Mouse (Mus musculus): ENCODE data around the gene Gm11985. TPM values are rescaled to one million over a fixed set of nuclear protein-coding genes. Genes with fewer than 3 reads are reported as not detected.
A peak's percentile ranks its signal among the peaks of the same experiment; 100 is the strongest.

Gm11985 gene
- total and polyA plus RNA-seq, 2 experiments from 2014 or later = not detected

GRCm38 (mm10) chr11:7195312-7195685, 6.9 kb upstream of the Gm11985 start:
- H3K9me3 ChIP-seq (ENCODE audit: low read length) = no peaks in the 10 kb centered on the region
- no peaks in the 10 kb centered on the region for H3K36me3 ChIP-seq (ENCODE audit: insufficient read depth)
- no peak overlapping the region for H3K4me3 ChIP-seq (ENCODE audit: low read depth, low read length)
- no peak overlapping the region for H3K9ac ChIP-seq
- 81% methylated on average over 4 of the region's 4 CpGs for WGBS
- no peaks in the 10 kb centered on the region for H3K27me3 ChIP-seq (ENCODE audit: insufficient read depth, low read length)
- H3K4me2 ChIP-seq (ENCODE audit: low read depth) = no peak overlapping the region
- no peak for TF ChIP-seq CTCF (IDR thresholded peaks at IDR 0.05; ENCODE audit: low read depth)
- no peak overlapping the region for H3K27ac ChIP-seq (ENCODE audit: low read depth, low read length)
- no peaks in the 10 kb centered on the region for H3K4me1 ChIP-seq (ENCODE audit: insufficient read depth)
- ATAC-seq (no peak), DNase-seq (no peak)

- Histone ChIP-seq H3K4me1 (ENCODE audit: insufficient read depth) (no peaks in the 10 kb centered on the region), H3K9ac (no peak overlapping the region), H3K4me3 (ENCODE audit: low read depth, low read length) (no peak overlapping the region), H3K27me3 (ENCODE audit: insufficient read depth, low read length) (no peaks in the 10 kb centered on the region), H3K4me2 (ENCODE audit: low read depth) (no peak overlapping the region), H3K36me3 (ENCODE audit: insufficient read depth) (no peaks in the 10 kb centered on the region), H3K9me3 (ENCODE audit: low read length) (no peaks in the 10 kb centered on the region), H3K27ac (ENCODE audit: low read depth, low read length) (no peak overlapping the region)
- 94% methylated on average over 10 of the region's 10 CpGs for WGBS
- no peak for DNase-seq
- ATAC-seq = no peak
- peak; percentile 17; the same call in 1 of the 2 replicates for TF ChIP-seq CTCF (IDR thresholded peaks at IDR 0.05; ENCODE audit: low read depth)
Observed at GRCm38 (mm10) chr11:7194432-7195311, 6.3 kb upstream of the Gm11985 start.

DNA sequence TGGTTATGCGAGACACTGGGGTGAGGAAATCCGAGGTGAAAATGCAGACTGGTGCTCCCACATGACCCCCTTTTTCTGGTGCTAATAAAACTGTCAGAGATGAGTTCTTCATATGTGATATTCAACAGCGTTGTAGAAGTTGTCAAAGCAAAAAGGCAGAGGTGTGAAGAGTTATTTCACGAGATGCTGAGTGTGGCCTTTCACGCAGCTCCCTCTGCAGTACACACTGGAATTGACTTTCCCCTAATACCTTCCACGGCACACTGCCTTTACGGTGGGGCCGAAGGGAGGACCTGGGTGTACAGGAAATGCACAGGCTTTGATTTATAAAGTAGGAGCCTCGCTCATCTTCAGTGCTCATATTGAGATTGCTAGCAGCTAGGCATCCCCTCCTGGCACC, 4.8 kb upstream of the Gm11985 start:
- ATAC-seq = peak; percentile 62
- H3K9ac ChIP-seq = no peak overlapping the region
- no peak overlapping the region for H3K4me2 ChIP-seq (ENCODE audit: low read depth)
- no peak for DNase-seq
- H3K4me1 ChIP-seq (ENCODE audit: insufficient read depth) = no peaks in the 10 kb centered on the region
- H3K27me3 ChIP-seq (ENCODE audit: insufficient read depth, low read length) = no peaks in the 10 kb centered on the region
- H3K9me3 ChIP-seq (ENCODE audit: low read length) = no peaks in the 10 kb centered on the region
- no peaks in the 10 kb centered on the region for H3K36me3 ChIP-seq (ENCODE audit: insufficient read depth)
- TF ChIP-seq CTCF (IDR thresholded peaks at IDR 0.05; ENCODE audit: low read depth) = peak; percentile 42; the same call in 1 of the 2 replicates
- no peak overlapping the region for H3K27ac ChIP-seq (ENCODE audit: low read depth, low read length)
- no peak overlapping the region for H3K4me3 ChIP-seq (ENCODE audit: low read depth, low read length)
- WGBS = 69% methylated on average over 9 of the region's 9 CpGs

GRCm38 (mm10) chr11:7192710-7193109, 4.3 kb upstream of the Gm11985 start:
- ATAC-seq (peak; percentile 44; the same call in 1 of the 2 replicates), DNase-seq (no peak)
- H3K9ac ChIP-seq = no peak overlapping the region
- no peaks in the 10 kb centered on the region for H3K9me3 ChIP-seq (ENCODE audit: low read length)
- 67% methylated on average over 6 of the region's 6 CpGs for WGBS
- no peaks in the 10 kb centered on the region for H3K27me3 ChIP-seq (ENCODE audit: insufficient read depth, low read length)
- H3K4me1 ChIP-seq (ENCODE audit: insufficient read depth) = no peaks in the 10 kb centered on the region
- H3K27ac ChIP-seq (ENCODE audit: low read depth, low read length) = no peak overlapping the region
- no peak overlapping the region for H3K4me2 ChIP-seq (ENCODE audit: low read depth)
- no peak overlapping the region for H3K4me3 ChIP-seq (ENCODE audit: low read depth, low read length)
- no peaks in the 10 kb centered on the region for H3K36me3 ChIP-seq (ENCODE audit: insufficient read depth)
- no peak for TF ChIP-seq CTCF (IDR thresholded peaks at IDR 0.05; ENCODE audit: low read depth)

- Histone ChIP-seq H3K9ac (no peak overlapping the region), H3K4me1 (ENCODE audit: insufficient read depth) (no peaks in the 10 kb centered on the region), H3K27me3 (ENCODE audit: insufficient read depth, low read length) (no peaks in the 10 kb centered on the region), H3K4me3 (ENCODE audit: low read depth, low read length) (no peak overlapping the region), H3K27ac (ENCODE audit: low read depth, low read length) (no peak overlapping the region), H3K36me3 (ENCODE audit: insufficient read depth) (no peaks in the 10 kb centered on the region), H3K9me3 (ENCODE audit: low read length) (no peaks in the 10 kb centered on the region), H3K4me2 (ENCODE audit: low read depth) (no peak overlapping the region)
- TF ChIP-seq CTCF (IDR thresholded peaks at IDR 0.05; ENCODE audit: low read depth) = no peak
- WGBS = 70% methylated on average over 8 of the region's 8 CpGs
- ATAC-seq (no peak), DNase-seq (no peak)
Observed at GRCm38 (mm10) chr11:7187472-7187871, 897 bp downstream of the Gm11985 start.

GRCm38 (mm10) chr11:7184420-7184819, 3.9 kb downstream of the Gm11985 start:
- DNase-seq = no peak
- Histone ChIP-seq H3K27me3 (ENCODE audit: insufficient read depth, low read length) (no peaks in the 10 kb centered on the region), H3K27ac (ENCODE audit: low read depth, low read length) (no peak overlapping the region), H3K4me2 (ENCODE audit: low read depth) (no peak overlapping the region), H3K36me3 (ENCODE audit: insufficient read depth) (no peaks in the 10 kb centered on the region), H3K4me3 (ENCODE audit: low read depth, low read length) (no peak overlapping the region), H3K9me3 (ENCODE audit: low read length) (no peaks in the 10 kb centered on the region), H3K9ac (no peak overlapping the region), H3K4me1 (ENCODE audit: insufficient read depth) (no peaks in the 10 kb centered on the region)
- WGBS = 53% methylated on average over 1 of the region's 1 CpGs
- no peak for TF ChIP-seq CTCF (IDR thresholded peaks at IDR 0.05; ENCODE audit: low read depth)
- ATAC-seq = no peak

DNA sequence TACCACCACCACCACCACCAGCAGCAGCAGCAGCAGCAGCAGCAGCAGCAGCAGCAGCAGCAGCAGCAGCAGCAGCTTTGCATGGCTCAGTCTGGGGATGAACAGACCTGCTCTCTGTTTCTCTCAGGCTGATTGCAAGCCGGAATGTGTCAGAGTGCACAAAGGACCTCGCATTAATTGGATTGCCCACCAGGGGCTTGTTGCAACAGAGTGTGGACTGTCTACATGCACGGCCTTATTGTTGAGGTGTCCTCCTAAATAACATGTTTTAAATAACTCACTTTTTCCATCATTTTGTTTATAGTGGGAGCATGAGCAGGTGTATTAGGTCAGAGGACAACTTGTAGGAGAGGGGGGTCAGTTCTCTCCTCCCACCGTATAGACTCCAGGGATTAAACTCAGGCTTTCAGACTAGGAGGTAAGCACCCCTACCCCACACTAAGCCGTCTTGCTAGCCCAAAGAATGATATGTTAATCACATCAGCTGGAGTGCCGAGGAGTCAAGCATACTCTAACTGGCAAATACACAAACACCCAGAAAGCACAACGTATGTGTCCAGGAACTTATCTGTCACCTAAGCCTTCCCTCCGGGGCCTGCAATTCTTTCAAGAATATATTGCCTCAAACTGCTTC, 5.8 kb downstream of the Gm11985 start:
- DNase-seq = no peak
- TF ChIP-seq CTCF (IDR thresholded peaks at IDR 0.05; ENCODE audit: low read depth) = peak; percentile 32
- WGBS = 12% methylated on average over 8 of the region's 8 CpGs
- peak; percentile 66 for ATAC-seq
- Histone ChIP-seq H3K9me3 (ENCODE audit: low read length) (no peaks in the 10 kb centered on the region), H3K27me3 (ENCODE audit: insufficient read depth, low read length) (no peaks in the 10 kb centered on the region), H3K36me3 (ENCODE audit: insufficient read depth) (no peaks in the 10 kb centered on the region), H3K9ac (no peak overlapping the region), H3K4me2 (ENCODE audit: low read depth) (no peak overlapping the region), H3K27ac (ENCODE audit: low read depth, low read length) (no peak overlapping the region; the same call in 1 of the 2 replicates), H3K4me1 (ENCODE audit: insufficient read depth) (no peaks in the 10 kb centered on the region), H3K4me3 (ENCODE audit: low read depth, low read length) (no peak overlapping the region)
